Mouse (Mus musculus) liver (tissue): ENCODE measurements around the gene Fam76b.

Experiments
- DNase-seq: peaks from one replicate; pipeline ENCODE4 v3.0.0-alpha.2; 2020; ENCODE audit warnings: mixed read lengths

The Fam76b gene

GRCm38 (mm10) chr9:13874359-13874758, 46.8 kb downstream of the Fam76b start:
- no peak for DNase-seq

GRCm38 (mm10) chr9:13875340-13875739, 47.8 kb downstream of the Fam76b start:
- DNase-seq: no peak

- no peak for DNase-seq
Measured at GRCm38 (mm10) chr9:13880761-13881160, 53.2 kb downstream of the Fam76b start.

GRCm38 (mm10) chr9:13882478-13882877, 55.0 kb downstream of the Fam76b start:
- no peak for DNase-seq

- DNase-seq: no peak
Measured at GRCm38 (mm10) chr9:13888981-13889380, 61.5 kb downstream of the Fam76b start.

DNA sequence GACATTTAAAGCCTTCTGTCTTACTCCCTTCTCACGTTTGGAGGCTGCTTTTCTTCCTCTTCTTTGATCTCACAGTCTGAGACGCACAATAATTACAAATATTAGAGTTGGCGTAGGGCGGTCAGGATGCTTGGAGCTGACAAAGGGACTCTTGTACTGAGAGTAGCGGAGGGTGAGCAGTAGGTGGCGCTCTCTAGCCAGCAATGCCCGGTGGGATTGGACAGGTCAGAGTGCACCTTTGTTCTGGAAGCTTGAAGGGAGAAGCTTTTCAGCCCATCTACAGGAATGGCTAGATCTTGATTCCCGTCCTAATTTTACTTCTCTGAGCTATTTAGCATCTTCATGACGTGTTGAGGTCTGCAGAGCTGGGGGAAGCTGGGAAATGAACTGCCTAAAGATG, 62.1 kb downstream of the Fam76b start:
- peak; percentile 67 for DNase-seq

DNA sequence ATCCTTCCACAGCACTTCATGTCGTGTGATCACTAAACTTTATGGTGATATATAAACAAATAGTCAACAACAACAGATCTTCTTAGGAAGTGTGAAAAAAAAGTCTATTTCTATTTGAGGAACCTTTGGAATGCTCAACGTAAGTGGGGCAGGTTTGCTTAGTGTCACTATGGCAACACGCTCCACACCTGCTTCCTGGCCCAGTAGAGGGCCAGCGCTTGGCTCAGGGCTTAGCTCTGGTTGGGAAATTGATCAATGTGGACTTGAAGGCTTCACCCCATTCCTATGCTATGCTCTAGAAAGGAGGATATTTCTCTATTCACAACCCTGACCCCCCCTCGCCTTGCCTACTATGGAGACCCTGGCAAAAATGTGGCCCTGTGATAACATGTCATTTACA, 62.7 kb downstream of the Fam76b start:
- DNase-seq: no peak

DNA sequence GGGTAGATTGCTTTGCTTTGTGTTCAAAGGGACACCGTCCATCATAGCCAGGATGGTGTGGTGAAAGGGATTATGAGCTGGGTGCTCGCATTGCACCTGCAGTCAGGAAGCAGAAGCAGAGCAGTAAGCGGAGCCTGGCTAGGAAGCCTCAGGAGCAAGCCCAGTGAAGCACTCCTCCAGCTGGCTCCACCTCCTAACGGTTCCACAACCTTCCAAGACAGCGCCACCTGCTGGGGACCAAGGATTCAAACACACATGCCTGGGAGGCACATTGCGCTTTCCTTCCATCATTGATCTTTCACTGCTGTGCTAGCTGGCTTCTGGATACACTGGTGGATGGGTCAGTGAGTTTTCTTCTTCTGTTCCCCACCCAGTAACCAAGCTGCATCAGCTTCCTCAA, 64.4 kb downstream of the Fam76b start:
- DNase-seq: peak; percentile 9

- no peak for DNase-seq
Measured at GRCm38 (mm10) chr9:13893044-13893443, 65.5 kb downstream of the Fam76b start.

- DNase-seq: no peak
Measured at GRCm38 (mm10) chr9:13894491-13894890, 67.0 kb downstream of the Fam76b start.

GRCm38 (mm10) chr9:13894936-13895335, 67.4 kb downstream of the Fam76b start:
- DNase-seq: no peak

GRCm38 (mm10) chr9:13896055-13896454, 68.5 kb downstream of the Fam76b start:
- no peak for DNase-seq

GRCm38 (mm10) chr9:13898510-13899305, 71.2 kb downstream of the Fam76b start:
- no peak for DNase-seq

GRCm38 (mm10) chr9:13902030-13902429, 74.5 kb downstream of the Fam76b start:
- no peak for DNase-seq

- no peak for DNase-seq
Measured at GRCm38 (mm10) chr9:13904091-13904779, 76.7 kb downstream of the Fam76b start.
